Mouse (Mus musculus) embryonic fibroblast, embryonic 13.5 days (primary cell): ENCODE data around the gene Acta2. TPM values are rescaled to one million over a fixed set of nuclear protein-coding genes. Genes with fewer than 3 reads are reported as not detected.

ENCODE experiments used
- H3K27ac ChIP-seq: 2 replicates; pipeline ENCODE4 v1.5.1; 2012; ENCODE audit warnings: low read length, control low read depth, inconsistent platforms; ENCODE audit not compliant: insufficient read depth
- H3K4me1 ChIP-seq: 2 replicates; pipeline ENCODE4 v1.6.1; 2011; ENCODE audit warnings: low read length; ENCODE audit not compliant: control insufficient read depth, insufficient read depth
- H3K4me3 ChIP-seq: 2 replicates; pipeline ENCODE4 v1.5.1; 2011; ENCODE audit warnings: mild to moderate bottlenecking, control low read depth, low read length; ENCODE audit not compliant: insufficient read depth
- CTCF ChIP-seq: IDR thresholded peaks from 2 replicates; pipeline ENCODE4 v1.5.1; 2011; ENCODE audit warnings: mild to moderate bottlenecking, control low read depth, low read length, moderate library complexity, borderline replicate concordance; ENCODE audit not compliant: insufficient read depth
- POLR2A ChIP-seq: IDR thresholded peaks from 2 replicates; pipeline ENCODE4 v1.6.1; 2011; ENCODE audit warnings: low read depth, mild to moderate bottlenecking, control low read depth, low read length, moderate library complexity
- polyA plus RNA-seq: library from polyadenylated mRNA; stranded (reverse); fragments of >200 nt; gene quantifications from 2 replicates; pipeline ENCODE4 v1.2.4, GENCODE M21; 2011; ENCODE audit warnings: low read depth; ENCODE audit not compliant: missing spikeins, insufficient read length

Acta2 gene
- polyA plus RNA-seq, 1 experiment, result 5,580 TPM

DNA sequence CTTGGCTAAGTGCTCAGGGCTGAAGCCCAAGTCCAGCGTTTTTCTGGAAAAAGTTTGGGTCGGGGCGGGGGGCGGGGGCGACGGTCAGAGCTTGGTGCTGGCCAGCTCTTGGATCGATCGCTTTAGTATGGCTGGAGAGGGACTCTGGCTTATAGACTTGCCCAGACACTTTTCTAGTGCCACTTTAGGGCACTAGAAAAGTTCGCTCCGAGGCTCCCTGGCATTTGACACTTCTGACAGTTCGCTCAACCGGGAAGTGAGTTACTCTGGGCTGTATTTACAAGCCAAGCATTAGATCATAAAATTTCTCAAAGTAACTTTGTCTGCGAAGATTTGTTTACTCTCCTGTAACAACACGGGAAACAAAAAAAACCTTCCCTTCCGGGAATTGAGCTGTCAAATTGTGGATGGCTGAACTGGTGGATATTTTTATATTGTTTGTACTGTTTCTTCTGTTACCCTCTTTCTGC is 35.5 kb upstream of the Acta2 start:
- TF ChIP-seq POLR2A (no peak), CTCF (no peak)
- Histone ChIP-seq H3K27ac (no peak overlapping the region), H3K4me3 (peak overlapping the region; percentile 46), H3K4me1 (no peaks in the 10 kb centered on the region)

DNA sequence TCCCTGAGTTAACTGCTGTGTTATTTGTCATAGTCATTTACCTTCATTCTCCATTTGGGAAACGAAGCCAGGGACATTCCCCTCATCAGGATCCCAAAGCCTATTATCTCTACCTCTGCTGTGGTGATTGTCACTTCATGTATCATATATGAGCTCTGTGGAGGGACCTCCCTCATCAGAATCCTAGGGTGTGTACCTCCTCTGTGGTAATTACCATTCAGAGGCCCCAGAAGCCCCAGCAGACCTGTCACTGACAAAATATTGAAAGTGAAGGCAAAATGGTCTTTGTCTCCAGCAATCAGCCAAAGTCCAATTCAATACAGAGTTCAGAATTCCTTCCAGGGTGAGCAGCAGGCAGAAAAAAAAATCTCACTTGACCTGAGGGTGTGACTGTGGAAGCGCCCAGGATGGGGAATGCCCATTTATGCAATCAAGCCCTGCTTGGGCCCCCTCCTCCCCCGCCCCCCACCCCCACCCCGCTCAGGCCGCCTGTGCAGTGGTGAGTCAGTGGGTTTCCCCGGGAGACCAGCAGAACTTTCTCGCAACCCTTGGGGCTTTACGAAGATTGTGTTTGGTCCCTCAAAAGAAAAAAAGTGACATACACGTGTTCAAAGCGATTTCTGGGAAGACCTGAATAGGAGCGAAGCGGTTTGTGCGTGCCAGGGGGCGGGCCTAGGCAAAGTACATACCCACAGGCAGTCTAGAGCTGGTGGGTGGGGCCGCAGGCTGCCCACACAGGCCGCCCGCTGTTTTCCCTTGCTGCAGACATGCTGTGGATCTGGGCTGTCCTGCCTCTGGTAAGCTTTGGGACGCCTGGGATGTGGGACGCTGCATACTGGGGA is 34.8 kb upstream of the Acta2 start, which contains the start of gene Fas:
TSS of gene Fas (plus strand) at position 719 of the 842 bp plus-strand sequence.
- peak within 1 kb of the TSS; percentile 25; the same call in 1 of the 2 replicates for H3K27ac ChIP-seq
- TF ChIP-seq CTCF, result no peak
- TF ChIP-seq POLR2A, result peak; percentile 76
- no peaks in the 10 kb centered on the region for H3K4me1 ChIP-seq
- H3K4me3 ChIP-seq, result peak within 1 kb of the TSS; percentile 46

- no peak overlapping the region for H3K27ac ChIP-seq
- no peak overlapping the region for H3K4me3 ChIP-seq
- TF ChIP-seq CTCF, result no peak
- TF ChIP-seq POLR2A, result no peak
- no peaks in the 10 kb centered on the region for H3K4me1 ChIP-seq
Measured at GRCm38 (mm10) chr19:34288696-34289095, 33.3 kb upstream of the Acta2 start.

DNA sequence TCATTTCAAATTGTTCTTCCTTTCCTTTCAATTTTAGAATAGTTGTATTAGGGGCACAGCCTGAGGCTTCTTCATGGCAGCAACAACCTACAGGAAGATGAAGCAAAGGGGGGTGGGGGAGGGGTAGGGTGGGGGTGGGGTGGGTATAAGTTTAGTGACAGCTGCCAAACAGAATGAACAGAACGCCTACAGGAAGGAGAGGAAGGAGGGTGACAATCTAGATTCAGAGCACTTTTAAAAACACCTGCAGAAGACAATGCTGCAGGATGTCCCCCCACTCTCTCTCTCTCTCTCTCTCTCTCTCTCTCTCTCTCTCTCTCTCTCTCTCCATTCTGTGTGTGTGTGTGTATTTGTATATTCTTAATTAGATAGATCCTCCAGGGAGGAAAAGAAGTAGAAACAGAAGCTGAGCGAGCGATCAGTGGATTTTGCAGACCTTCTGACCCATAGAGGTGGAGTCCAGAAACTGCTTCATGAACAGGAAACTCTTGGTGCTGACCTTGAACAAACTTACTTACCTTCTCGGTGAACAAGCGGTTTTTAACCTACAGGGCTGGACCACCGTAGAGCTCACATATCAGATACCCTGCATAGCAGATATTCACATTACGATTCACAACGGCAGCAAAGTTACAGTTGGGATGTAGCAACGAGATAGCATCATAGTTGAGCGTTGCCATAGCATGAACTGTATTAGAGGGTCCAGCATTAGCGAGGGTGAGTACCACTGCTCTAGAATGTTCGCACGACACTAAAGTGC is 32.4 kb upstream of the Acta2 start:
- TF ChIP-seq POLR2A (no peak), CTCF (no peak)
- no peak overlapping the region for H3K27ac ChIP-seq

DNA sequence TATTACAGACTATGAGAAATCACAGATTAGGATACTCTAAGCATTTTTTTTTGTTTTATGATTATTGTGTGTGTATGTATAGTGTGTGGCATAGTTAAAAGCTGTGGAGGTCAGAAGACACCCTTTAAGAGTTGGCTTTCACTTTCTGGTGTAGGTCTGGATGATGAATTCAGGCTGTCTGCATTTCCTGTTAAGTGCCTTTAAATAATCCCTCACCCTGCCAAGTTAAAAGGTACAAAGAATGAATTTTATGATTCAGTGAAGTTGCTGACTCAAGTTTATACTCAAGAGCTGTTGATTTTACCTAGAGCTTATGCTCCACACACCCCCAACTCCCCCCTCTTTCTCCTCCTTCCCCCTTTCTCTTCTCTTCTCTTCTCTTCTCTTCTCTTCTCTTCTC is 31.8 kb upstream of the Acta2 start:
- no peak for TF ChIP-seq CTCF
- TF ChIP-seq POLR2A, result no peak
- H3K4me3 ChIP-seq, result no peak overlapping the region
- no peaks in the 10 kb centered on the region for H3K4me1 ChIP-seq
- no peak overlapping the region for H3K27ac ChIP-seq

More for the DNA sequence above, 32.4 kb upstream of the Acta2 start:
- Histone ChIP-seq H3K4me3 (no peak overlapping the region), H3K4me1 (no peaks in the 10 kb centered on the region)

- TF ChIP-seq CTCF (no peak), POLR2A (no peak)
- no peak overlapping the region for H3K27ac ChIP-seq
- H3K4me3 ChIP-seq, result no peak overlapping the region
- no peaks in the 10 kb centered on the region for H3K4me1 ChIP-seq
Measured at GRCm38 (mm10) chr19:34284826-34285225, 29.4 kb upstream of the Acta2 start.

- Histone ChIP-seq H3K4me3 (no peak overlapping the region), H3K27ac (no peak overlapping the region), H3K4me1 (no peaks in the 10 kb centered on the region)
- TF ChIP-seq CTCF, result no peak
- TF ChIP-seq POLR2A, result no peak
Measured at GRCm38 (mm10) chr19:34284383-34284782, 29.0 kb upstream of the Acta2 start.

DNA sequence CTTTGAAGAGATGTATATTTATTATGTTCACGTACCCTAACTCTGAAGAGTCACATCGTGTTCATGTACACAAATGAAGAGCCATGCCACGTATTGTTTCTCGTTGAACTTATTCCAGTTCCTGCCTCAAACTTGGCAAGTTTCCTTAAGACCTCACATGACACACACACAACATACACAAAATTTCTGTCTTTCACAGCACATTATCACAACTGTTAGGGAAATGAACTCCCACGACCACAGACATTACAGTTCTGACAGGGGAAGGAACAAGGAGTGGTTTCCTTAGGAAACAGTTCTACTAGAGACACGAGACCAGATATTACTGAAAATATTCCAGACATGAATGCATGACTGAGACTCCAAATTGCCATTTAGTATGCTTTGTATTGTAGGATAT is 28.2 kb upstream of the Acta2 start:
- no peak overlapping the region for H3K27ac ChIP-seq
- no peaks in the 10 kb centered on the region for H3K4me1 ChIP-seq
- H3K4me3 ChIP-seq, result no peak overlapping the region
- TF ChIP-seq POLR2A, result no peak
- no peak for TF ChIP-seq CTCF

DNA sequence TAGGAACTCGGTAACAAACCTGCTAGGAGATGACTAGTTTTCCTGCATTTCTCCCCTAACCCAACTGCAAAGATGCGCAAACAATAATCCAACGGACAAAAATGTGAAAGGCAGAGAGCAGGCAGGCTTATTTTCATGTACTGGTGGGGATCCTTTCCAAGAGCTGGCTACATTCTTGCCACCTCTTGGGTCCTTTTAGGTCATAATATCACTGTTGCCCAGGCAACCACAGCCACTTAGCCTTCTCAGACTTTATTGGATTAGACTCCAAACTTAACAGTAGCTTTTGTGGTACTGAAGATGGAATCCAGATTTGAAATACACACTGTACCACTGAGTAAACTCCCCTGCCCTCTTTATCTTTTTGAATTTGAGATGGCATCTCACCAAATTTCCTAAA is 22.7 kb upstream of the Acta2 start:
- Histone ChIP-seq H3K27ac (no peak overlapping the region), H3K4me3 (no peak overlapping the region), H3K4me1 (no peaks in the 10 kb centered on the region)
- TF ChIP-seq CTCF (no peak), POLR2A (no peak)

DNA sequence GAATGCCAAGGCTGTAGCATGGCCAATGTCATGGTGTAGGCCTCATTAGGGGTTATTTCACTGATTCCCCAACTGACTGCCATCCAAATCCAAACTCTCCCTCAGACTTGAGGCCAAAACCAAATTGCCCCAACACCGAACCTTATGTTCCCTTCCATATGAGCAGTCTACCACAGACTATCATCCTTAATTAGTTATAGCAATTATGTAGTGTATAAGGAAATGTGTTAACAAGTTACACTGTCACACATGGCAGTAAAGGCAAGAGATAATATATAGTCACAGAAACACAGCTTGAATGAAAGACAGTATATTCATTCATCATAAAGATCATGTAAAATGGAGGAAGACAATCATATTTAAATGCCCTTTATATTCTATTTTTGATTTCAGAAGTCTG is 17.7 kb upstream of the Acta2 start:
- H3K4me1 ChIP-seq, result no peaks in the 10 kb centered on the region; the same call in none of the 2 replicates
- H3K4me3 ChIP-seq, result no peak overlapping the region
- H3K27ac ChIP-seq, result no peak overlapping the region
- no peak for TF ChIP-seq POLR2A
- TF ChIP-seq CTCF, result no peak
